Mouse (Mus musculus): ENCODE measurements around the gene Sema3c. TPM values are rescaled to one million over a fixed set of nuclear protein-coding genes. Genes with fewer than 3 reads are reported as not detected.

Sema3c gene
- polyA plus RNA-seq (2017; shearing (Covaris generic)), result not detected

DNA sequence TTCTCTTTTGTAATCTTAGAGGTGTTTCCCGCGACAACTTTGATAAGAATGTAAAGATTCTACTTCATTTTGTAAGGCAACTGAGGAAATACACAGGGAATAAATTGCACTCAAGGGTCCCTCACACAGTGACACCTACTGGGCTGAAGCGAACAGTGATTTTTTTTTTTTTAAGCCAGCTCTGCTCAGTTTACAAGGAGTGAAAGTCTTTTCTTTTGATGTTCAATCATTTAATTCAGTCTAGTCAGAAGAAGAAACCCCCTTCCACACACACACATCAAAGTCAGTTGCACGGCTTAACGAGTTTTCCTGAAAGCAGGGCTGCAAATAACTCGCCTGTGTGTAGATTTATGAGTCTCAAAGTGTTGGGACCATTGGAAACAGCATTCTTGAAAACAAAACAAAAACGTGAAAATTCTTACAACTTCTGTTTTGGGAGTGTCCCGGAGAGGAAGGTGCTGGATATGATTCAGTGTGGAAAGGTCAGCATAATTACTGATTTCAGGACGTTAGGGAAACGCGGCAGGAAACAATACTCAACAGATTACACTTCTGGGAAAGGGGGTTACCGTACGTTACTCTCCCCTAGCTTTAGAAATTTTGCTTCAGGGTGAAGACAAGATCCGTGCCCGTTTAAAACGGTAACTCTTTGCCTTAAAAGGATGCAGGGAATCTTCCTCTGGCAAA, at the start of gene Sema3c:
Gene Sema3c, plus strand, starts transcription at position 588 of the 687 bp plus-strand sequence.

Other genes with a start within 250 kb of the Sema3c start
- not detected for gene Speer4f2, start 201.1 kb upstream of the Sema3c start, polyA plus RNA-seq (2017; shearing (Covaris generic))
- gene Speer4f1, start 98.2 kb upstream of the Sema3c start, polyA plus RNA-seq (2017; shearing (Covaris generic)), result not detected